Mouse (Mus musculus) cerebellum, adult 8-10 months (tissue): ENCODE data around the gene Atp5s.

Source experiments
- DNase-seq: peaks from one replicate; pipeline ENCODE4 v3.0.0; 2022

Atp5s gene

DNA sequence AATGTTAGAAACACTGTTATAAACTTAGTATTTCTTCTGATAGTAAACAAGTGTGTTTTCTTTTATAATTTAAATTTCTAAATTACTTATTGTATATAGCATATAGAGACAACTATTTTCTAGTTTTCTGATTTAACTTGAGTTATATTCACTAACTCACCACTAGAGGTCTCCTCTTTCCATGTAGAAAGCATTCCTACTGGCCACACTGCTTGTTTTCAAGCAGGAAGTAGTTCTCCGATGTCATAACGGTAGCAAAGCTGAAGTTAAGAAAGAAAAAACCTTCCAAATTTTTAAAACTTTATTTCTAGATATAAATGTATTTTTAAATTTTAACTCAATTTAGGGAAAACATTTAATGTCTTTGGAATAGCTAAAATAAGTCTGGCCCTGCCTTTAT is 8.8 kb downstream of the Atp5s start:
- DNase-seq: no peak

DNA sequence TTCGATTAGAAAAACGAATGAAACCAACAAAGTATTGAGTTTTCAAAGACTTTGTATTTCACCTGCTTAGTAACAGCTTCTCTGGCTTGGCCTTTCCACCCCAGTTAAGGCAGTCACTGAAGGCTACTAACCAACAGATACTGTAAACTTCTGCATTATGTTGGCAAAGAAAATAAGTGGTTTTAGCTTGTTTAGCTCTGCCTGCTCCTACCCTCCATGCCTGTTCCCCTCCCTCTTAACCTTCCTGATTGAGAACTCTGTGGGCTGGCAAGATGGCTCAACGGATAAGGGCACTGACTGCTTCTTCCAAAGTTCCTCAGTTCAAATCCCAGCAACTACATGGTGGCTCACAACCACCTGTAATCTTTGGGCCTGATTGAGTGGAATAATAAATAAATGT is 9.2 kb downstream of the Atp5s start:
- DNase-seq: no peak

DNA sequence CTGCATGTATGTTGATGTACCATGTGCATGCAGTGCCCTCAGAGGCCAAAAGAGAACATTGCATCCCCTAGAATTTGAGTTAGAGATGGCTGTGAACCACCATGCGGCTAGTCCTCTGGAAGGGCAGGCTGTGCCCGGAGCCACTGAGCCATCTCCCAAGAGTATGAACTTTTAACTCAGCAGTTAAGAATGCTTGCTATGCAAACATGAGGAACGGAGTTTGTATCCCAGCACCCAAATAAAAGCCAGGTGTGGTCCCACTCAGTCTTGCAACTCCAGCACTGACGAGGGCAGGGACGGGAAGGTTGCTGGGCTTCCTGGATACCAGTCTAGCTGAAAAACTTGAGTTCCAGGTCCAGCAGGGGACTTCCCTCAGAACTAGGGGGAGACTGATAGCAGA is 17.2 kb downstream of the Atp5s start:
- DNase-seq: no peak

DNA sequence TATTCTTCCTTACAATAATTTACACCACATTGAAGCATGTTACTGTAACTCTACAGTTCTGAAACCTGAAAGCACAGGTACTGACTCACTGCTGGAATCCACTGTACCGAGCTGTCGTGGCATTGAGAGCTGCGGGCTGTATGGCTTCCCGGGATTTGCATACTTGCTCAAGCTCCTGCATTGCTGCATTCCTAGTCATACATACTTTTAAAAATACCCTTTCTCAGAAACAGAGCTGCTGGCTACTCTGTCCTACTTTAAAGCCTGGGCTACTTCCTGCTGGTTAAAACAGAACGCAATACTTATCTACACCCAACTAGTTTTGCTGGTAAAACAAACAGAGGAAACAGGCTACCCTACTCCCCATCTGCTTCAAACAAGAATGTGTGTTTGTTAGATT is 19.4 kb downstream of the Atp5s start:
- DNase-seq: no peak

DNA sequence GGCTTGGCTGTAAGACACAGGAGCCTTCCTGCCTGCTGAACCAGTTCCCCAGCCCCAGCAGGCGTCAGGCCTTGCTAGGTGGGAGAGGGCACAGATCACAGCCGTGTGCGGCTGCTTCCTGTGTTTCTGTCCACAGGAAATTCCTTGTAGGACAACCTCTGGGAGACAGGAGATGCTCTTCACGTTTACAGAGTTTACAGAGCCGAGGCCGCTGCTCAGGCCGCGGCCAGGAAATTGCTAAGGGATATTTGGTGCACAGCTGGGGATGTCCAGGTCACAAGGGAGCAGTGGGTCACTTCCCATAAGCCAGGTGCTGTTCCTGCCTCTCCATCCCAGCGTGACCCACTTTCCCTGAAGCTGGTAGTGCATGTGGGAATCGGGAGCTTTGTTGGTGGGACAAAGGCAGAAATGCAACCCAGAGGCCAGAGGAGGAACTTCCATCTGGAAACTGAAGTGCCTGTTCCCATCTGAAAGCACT is 27.2 kb downstream of the Atp5s start:
- DNase-seq: no peak

DNA sequence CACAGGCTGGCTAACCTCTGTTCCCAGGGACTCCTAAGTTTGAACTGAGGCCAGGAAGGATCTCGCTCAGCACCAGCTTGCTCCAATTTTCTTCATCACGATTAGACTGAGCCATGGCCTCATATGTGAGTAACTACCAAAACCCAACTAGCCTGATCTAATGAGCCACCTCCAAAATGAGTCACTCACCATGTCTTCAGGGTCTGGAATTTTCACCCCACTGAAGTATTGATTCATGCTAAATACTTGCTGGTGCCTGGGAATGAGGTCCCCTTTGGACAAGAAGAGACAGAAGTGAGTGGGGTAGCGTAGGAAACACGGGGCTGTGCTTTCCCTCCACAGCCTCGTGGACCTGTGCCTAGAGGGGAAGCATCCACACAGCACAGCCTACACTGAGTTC is 29.2 kb downstream of the Atp5s start:
- no peak for DNase-seq

DNA sequence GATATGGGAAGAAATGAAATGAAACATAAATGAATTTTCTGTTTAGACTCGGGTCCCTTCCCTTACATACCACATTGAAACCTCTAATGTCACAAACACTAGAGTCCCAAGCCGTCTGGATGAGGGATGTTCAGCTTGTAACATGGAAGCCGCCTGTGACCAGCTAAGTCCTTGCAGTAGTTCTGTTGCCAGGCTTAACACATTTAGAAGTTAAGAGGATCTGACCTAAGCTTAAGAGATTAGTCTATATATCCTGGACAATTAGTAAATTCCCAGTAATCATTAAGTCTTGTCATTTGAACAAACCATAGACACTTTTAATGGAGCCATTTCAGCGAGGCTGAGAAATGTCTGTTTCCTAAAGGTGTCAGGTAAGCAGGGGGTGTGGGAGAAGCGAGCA is 31.3 kb downstream of the Atp5s start:
- DNase-seq: no peak

DNA sequence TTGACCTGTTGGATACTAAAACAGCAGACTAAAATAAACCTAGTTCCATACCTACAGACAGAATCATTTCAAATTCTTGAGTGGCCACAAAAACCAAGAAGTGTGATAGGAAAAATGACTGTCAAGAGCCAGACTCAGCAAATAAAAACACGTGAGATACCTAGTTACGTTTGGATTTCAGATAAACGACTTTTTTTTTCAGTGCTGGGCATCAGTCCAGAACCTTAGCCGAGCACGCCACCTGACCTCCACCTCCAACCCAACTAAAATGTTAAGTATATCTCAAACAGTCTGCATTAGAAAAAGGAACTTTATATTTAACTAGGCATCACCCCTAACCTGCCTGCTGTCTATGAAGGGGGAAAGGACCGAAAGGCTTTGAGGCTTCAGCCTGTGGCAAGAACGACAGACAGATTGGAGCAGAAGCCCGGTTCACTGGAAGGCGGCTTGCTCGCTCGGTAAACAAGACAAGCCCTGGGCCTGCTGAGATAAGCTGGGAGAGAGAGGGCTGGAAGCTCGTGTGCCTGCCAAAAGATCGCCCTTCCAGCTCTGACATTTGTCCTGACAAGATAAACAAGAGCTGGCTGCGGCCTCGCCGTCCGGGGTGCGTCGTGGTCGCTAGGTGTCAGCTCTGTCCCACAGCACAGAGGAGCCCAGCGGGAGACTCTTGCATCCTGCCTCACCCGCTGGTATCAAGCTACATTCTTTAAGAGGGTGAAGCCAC is 32.8 kb downstream of the Atp5s start:
- peak; percentile 80 for DNase-seq

DNA sequence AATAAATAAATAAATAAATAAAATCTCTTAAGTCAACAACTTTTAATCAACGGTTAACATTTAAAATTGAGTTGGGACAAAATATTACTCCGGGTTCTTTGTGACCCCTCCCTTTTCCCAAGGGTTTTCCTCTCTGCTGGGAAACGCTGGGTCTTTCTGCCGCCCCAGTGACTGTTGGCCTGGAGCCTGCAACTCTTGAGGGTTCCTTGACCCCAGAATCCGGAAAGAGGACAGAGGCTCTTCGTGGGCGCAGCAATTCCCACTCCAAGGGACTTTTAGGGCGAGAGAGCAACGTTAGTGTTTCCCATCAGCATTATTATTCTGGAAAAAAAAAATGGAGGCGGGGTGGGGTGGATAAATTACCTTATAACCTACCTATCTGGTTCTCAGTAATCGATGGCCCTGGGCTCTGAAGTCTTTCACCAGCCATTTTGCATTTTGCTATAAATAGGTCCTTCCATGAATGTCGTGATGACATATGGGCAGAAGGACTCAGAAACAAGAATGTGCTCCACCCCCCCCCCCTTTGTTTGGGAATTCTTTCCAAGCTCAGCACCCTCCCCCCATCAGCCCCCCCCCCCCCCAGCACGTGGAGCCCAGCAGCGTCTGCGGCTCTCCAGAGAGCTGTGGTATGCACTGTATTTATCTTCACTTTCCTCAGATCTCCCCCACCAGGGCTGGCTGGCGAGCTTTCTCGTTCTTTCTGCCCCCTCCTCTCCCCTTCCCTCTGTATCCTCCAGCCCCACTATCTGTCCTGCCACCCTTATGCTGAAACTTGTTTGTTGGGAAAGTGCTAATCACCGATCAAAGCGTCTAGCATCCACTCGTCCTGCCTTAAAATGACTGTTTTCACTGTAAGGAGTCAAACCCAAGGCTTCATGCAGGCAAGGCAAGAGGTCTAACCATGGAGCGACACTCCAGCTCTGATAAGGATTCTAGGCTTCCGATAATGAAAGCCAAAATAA is 33.8 kb downstream of the Atp5s start:
- DNase-seq: no peak

DNA sequence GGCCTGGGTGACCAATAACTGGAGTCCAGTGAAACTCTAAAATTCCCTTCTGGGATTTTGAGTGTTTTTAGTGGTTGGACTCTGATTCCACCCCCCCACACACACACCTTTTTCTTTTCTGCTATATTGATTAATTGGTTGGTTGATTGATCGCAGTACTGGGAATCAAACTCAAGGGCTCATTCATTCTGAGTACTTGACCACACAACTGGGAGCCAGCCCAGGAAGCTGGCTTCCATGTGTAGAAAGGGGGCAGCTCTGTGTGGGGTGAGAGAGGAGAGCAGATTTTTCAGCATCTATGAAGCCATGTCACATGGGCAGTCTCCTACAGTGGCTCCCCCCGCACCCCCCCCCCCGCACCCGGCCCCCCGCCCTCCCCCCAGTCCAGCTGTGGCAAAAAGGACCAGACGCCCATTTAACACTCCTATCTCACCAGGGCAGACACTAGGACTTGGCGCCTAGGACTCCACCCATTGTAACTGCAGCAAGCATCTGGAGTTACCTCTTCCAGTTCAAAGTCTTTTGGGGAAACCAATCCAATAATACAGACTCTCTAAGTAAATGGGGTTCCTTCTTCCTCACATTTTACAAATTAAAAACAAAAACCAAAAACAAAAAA is 34.6 kb downstream of the Atp5s start:
- no peak for DNase-seq

DNA sequence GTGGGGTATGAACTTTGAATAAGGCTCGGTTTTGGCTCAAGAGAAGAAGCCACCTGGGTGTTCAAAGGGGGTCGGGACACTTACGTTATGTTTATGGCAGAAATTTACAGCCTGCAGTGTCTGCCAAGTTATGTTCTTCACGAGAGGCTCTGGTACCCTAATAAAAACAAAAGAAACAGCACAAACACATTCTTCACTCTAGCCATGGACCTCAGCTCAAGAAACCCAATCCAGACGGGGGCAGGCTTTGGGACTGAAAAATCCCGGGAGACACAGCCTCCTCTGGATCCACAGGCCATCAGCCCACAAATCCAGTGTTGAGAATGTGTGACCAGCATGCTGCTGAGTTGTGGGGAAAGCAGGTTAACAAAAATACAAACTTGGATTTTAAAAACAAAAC is 35.3 kb downstream of the Atp5s start:
- DNase-seq: no peak

DNA sequence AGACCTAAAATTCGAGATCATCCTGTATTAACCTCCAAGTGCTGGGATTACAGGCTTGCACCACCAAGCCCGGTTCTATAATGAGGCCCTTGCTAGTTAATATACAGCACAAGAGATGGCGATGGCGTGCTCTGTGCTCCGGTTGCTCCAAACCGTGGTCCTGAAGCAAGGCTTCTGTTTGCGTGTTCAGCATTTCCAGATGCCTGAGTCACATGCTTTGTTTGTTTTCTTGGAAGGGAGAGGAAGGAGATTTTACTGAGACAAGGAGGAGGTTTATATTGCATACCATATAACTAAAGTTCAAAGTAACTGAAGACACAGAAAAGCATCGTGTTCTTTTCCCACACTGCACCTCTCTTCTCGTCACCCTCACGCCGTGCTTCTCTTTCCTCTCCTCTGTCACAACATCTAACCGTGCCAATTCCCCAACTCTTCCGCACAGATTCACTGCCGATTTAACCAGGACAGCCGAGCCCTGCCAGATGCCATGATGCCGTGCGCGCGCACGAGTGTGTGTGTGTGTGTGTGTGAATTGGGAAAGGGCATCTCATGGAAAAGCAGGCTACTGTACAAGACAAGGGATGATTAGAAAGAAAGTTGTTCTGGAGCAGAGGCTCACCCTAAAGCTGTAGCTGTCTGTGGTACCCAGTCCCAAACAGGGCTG is 36.1 kb downstream of the Atp5s start:
- no peak for DNase-seq

DNA sequence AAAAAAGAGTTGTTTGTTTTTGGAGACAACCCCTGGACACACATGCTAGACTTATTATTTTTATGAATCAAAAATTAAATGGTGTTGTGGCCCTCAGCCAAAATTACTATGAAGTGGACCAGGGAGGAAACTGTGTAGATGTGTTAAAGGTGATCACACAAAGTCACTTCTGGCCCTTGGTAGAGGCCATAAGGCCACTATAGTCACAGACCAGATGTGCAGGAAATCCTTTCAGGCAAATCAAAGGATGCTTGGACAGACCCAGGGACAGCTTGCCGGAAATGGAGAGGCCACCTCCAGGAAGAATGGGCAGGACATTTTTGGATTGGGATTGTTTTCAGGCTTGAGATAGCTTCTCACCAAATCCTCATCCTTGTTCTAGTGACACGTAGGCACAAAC is 36.9 kb downstream of the Atp5s start:
- no peak for DNase-seq

DNA sequence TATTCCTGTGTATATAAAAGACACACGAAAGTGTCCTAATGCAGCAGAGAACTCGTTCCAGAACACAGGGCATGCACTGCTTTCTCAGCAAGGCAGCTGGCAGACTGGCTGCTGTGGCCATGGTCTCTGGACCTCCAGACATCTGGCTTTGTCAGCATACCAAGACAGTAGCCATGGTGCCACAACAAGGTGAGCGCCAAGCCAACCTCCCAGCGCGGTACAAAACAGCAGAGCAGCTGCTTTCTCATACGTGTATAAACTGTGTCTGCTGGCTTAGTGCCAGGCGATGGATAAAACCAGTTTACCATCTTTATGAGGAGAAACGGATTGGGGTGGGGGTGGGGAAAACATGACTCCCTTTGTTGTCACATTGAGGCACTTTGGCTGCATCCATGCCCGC is 40.8 kb downstream of the Atp5s start:
- DNase-seq: no peak

DNA sequence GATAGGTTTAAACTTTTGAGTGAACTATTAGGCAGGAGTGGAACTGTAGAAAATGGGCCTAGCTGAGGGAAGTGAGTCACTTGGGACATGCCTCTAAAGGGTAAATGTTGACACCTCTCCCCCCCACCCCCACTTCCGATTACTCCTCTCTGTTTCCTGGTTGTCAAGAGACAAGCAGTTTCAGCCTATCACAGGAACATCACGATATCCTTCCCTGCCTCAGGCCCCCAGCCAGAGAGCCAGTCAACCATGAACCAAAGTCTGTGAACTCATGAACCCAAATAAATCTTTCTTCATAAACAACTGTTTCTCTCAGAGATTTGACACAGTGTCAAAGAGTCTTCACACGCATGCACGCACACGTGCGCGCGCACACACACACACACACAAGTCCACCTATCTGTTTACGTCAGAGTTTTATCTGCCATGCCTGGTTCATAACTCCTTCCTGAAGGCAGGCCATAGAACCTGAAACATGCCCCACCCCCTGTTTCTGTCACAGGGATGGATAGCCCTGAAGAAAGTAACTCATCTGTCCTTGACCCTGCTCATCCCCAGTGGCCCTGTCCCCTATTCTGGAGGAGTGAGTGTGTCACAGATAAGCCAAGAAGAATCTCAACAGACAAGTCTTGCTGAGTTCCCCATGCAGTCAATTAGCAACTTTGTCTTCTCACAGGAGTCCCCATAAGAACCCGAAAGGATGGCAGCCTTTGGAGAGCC is 41.6 kb downstream of the Atp5s start:
- DNase-seq: no peak

DNA sequence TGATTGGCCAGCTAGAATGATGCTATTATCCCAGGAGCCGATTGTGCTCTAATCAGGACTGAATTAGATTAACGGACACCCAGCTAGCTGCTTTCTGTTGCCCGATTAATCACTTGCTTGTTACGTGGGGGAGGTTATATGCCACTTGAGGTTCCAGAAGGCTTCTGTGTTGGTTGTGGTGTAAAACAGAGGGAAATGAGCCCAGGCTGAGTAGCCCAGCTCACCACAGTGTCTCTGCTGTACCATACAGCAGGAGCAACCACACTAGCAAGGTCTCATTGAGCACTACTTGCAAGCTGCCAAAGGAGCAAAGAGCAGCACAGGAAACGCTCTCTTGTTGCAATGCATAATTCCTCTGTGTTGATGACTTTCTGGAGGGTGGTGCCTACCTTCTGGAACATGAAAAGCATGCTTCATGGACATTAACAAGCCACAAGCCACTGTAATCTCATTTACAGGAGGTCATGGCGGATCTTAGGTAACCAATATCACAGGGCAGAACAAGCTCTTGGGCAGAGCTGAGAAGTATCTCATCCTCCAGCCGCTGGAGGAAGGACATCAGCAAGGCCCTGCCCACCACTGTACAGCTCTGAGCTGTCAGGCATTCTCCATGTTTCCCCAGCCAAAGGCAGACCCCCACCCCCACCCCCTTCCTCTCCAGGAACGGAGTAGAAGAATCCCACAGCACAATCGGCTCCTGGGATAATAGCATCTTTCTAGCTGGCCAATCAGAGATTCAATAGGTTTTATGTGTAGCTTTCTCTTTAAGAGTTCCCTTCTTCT is 42.9 kb downstream of the Atp5s start:
- no peak for DNase-seq

DNA sequence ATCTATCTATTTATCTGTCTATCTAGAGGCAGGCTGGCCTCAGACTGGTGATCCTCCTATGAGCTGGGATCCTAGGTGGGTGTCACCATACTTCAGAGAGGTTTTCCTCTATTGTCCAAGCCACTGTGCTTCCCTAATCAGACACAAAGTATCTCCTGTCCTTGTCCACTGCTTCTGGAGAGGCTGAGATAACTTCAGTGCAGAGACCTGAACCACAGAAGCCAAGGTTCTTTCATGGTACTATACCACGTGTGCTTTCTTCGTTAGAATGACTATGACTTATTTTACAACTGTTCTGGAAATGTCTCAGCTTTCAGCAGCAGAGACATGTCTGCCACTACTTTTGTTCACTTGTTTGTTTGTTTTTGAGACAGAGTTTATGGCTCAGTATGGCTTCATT is 44.1 kb downstream of the Atp5s start:
- DNase-seq: no peak

DNA sequence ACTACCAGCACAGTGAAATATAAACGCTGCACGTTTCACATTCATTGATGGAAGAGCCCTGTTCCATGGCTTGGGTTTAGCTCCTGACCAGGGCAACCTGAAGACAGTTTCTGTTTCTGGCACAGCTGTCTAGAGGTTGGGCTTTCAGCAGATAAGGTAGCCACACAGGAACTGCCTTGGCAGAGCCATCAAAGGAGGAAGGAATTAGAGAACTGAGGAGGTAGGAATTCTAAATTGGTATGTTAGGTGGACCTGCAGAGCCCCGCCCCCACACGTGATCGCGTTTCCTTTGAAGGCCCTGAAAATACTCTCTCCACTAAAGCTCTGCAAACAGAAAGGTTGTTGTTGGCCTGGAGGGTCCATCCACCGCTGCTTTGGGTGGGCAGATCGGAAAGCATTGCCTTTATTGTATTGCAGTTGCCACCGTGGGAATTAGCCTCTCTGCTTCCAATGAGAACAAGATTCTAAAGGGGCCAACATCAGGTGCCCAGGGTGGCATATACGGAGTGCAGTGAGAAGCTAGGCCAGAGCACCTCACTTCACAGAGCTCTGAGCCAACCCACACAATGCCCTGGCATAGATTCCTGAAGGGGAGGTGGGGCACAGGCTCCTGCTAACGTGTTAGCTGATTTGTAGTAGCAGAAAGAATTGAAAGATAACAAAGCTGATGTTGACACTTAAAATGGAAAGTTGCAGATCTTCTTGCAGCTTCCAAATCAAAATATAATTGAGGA is 52.0 kb downstream of the Atp5s start:
- DNase-seq: no peak

DNA sequence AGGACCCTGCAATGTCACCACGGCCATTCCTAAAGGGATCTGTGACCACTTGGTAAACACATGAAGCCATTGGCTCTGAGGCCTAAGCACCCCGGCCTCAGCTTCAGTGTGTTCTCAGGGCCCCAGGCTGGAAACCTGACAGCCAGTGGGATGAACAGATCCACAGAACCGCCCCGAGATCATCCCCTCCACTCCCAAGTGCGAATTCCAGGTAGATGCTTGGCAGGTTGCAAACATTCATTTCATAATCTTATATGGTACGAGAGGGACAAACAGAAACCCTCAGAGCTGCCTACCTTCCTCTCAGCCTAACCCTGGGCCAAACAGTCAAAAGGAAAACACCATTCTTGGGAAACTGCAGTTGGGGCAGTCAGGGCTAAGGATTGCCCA is 52.6 kb downstream of the Atp5s start:
- no peak for DNase-seq

DNA sequence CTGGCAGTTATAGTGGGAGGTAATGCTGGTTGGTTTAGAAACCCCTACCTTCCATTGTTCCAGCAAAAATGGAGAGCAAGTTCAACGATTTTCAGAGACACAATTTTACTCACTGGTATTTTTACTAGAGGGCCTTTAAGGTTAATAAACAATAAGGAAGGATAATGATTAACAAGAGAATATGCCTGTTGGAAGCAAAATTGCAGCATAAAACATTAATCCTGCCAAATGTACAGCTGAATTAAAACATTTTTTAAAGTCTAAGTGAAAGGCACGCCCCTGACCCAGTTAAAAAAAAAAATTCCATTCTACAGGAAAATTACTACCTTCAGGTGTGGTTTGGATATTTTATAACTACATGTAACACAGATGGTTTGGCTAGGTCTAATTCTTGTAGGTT is 53.2 kb downstream of the Atp5s start:
- DNase-seq: no peak

DNA sequence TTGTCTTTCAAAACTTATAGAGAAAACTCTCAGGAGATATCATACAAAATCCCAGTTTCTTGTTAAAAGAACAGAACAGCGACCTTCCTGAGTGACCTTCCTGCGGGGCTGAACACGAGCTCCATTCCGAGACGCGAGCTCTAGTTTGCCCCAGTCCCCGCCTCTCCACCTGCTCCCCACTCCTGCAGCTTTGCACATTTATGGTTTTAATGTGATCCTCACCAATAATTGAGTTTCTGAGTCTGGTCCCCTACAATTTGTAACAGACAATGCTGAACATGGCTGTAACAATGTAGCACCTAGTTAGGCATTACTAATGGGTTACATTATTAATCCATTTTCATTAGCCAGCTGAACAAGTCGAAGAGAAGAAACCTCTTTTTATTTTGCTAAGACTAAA is 56.7 kb downstream of the Atp5s start:
- no peak for DNase-seq
